Mouse (Mus musculus) ovary, adult 2 months (tissue): ENCODE results near the gene Rab24. TPM values are rescaled to one million over a fixed set of nuclear protein-coding genes. Genes with fewer than 3 reads are reported as not detected.

Source experiments
- polyA plus RNA-seq: library from polyadenylated mRNA; depleted of rRNA; stranded (reverse); fragments of >200 nt; gene quantifications from 2 replicates; pipeline ENCODE4 v1.2.3, GENCODE M21; 2012; rRNA removed

The Rab24 gene
- polyA plus RNA-seq, result 90.5 and 92.6 TPM in 2 replicates

DNA sequence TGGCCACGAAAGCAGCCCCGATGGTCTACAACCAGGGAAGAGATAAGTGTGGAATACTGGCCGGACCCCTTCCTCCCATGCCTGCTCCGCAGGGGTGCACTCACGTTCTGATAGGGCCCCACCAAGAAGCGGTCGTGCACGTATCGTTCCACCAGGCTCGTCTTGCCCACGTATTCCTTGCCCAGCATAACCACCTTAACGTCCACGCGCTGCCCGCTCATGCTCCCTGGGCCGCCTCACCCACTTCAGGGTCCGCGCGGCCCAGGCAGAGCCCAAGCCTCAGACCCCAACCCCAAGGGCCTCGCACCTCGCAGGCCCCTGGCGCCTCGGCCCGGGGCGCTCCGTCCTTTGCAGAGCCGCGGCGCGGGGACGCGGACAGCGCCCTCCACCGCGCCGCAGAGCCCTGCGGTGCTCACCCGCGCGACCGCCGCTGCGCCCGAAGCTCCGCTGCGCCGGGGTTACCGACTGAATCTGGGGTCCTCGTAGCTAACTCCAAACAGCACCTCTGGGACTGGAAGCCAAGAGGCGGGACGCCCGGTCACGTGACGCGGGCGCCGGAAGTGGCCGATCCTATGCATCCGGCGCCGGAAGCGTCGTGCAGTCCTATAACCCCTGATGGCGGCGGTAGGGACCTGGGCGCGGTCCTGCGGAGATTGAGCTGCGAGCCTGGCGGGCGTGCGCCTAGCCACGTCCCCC, at the start of gene Rab24:
Gene Rab24 (minus strand): TSS at position 513 of the 696 bp plus-strand sequence.

DNA sequence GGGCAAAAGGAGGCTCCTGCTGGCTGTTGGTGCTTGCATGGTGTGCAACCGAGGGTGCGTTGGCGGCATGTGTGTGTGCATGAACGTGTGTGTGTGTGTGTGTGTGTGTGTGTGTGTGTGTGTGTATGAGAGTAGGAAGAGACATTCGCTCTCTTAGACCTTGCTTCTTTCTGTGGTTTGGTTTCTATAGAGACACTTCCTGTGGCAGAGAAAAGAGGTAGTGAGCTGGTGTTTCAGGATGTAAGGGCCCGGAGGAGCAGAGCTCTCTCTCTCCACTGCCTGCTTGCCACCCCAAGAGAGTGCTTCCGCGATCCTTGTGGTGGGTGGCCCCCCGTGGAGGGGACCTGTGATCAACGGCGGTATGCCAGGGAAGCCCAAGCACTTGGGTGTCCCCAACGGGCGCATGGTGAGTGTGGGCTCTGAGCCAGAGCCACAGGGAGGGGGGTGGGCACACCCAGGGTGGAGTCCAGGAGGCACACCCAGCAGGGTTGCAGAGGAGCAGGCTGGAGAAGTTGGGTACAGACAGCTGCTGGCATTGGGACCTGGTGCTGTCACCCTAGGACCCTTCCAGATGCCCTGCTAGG, 47.9 kb upstream of the Rab24 start, which contains the start of gene Rgs14:
Gene Rgs14 (plus strand): TSS at position 202 of the 584 bp plus-strand sequence.

DNA sequence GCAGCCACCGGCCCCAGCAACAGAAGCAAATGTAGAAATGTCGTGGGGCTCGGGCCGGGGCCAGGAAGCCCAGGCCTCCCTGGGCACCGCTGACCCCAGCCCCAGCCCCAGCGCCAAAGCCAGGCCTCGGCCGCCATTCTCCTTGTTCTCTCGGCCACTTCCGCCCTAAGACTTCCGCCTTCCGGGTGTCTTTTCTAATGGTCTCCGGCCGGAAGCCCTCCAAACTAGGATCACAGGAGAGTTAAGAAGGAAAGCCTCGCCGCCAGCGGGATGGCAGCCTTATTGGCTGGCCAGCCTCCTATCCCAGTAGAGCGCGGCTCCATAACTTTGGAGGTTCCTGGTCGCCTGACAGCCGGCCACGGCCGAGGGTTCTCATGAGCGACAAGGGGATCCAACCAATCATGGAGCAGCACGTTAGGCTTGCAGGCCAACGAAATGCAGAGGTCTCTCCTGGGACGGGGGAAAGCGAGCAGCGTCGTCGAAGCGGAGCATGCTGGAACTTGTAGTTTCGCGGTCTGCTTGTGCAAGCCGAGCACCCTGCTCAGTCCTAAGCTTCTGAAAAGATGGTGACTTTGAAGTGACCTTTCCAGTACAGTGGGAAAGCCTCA, 40.8 kb upstream of the Rab24 start, which contains the start of gene Lman2:
Gene Lman2 (minus strand): TSS at position 331 of the 608 bp plus-strand sequence.

DNA sequence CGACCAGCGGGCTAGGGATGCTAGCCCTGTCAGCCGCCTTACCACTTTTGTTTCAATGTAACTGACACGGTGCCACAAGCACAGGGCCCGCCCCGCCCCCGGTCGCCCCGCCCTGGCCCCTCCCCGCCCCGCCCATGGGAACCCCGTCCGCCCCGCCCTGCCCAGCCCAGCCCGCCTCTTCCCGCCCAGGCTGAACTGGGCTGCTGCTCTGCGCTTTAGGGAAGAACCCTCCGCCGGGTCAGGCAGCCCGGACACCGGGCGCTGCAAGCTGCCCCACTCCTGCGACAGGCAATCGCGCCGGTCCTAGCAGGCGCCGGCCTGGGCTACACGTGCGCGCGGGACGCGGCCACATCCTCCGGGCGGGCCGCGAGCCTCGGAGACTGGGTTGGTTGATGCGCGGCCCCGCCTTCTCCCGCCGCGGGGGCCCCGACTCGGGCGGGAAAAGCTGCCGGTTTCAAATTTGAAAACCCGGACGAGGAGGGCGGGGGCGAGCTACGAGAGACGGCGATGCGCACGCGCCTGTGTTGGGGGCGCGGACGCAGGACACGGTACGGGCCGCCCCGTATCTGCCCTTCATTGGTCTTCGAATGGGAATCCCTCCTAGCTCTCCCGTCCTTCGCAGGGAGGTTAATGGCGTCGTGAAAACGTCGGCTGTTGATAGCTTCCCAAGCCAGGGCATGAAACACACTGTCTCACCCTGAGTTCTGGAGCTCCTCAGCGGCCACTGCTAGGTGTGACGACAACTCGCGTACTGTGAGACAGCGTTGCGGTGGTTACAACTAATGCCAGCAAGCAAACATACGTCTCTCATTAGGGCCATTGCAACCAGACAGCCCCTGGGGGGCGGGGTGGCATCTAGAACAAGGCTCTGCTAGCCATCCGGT, 8.2 kb upstream of the Rab24 start, which contains the start of gene Mxd3:
Gene Mxd3 (minus strand): TSS at position 141 of the 884 bp plus-strand sequence.

DNA sequence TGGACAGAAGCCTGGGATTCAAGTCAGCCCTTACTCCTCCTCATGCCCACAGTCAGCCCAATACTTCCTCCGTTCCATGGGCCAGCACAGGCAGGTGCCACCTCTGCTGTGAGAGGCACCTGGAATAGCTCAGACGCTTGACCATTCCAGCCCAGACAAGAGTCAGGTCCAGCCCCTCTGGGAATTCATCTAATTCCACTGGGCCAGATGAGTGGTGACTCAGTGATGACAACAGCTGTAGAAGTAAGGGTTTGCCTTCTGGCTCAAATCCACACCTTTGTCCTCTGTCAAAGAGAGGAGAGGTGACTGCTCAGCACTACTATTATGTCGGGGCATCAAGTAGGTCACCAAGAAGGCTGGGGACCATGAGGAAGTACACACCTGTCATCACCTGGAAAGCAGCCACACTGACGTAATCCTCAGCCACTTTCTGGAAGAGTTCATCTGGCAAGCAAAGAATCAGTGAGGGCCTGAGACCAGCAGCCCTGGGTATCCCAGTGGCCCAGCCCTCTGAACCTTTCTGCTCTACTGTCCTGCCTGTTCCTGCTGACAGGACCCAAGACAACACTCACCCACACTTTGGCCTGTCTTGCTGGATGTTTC, 1.7 kb downstream of the Rab24 start, which contains the start of gene Prelid1:
Gene Prelid1 (plus strand): TSS at position 570 of the 603 bp plus-strand sequence.

Other genes starting within 250 kb of the Rab24 start
- gene Uimc1, start 221.6 kb downstream of the Rab24 start, polyA plus RNA-seq, result 2.4 and 3.2 TPM in 2 replicates
- gene Zfp346, start 216.6 kb downstream of the Rab24 start, polyA plus RNA-seq, result 21.1 and 25.1 TPM in 2 replicates
- not detected in 2 replicates for gene Gm17617, start 188.4 kb downstream of the Rab24 start, polyA plus RNA-seq
- 13.0 and 15.3 TPM in 2 replicates for gene Fgfr4, start 169.3 kb downstream of the Rab24 start, polyA plus RNA-seq
- gene Nsd1, start 112.2 kb downstream of the Rab24 start, polyA plus RNA-seq, result 20.2 and 25.4 TPM in 2 replicates
- gene Prelid1, start 1.4 kb downstream of the Rab24 start, polyA plus RNA-seq, result 323 and 337 TPM in 2 replicates
- 16.3 and 21.3 TPM in 2 replicates for gene Mxd3, start 7.9 kb upstream of the Rab24 start, polyA plus RNA-seq
- gene Lman2, start 40.8 kb upstream of the Rab24 start, polyA plus RNA-seq, result 133 and 142 TPM in 2 replicates
- gene Rgs14, start 47.8 kb upstream of the Rab24 start, polyA plus RNA-seq, result 2.6 and 3.3 TPM in 2 replicates
- 0.08 and 0.53 TPM in 2 replicates for gene Slc34a1, start 76.2 kb upstream of the Rab24 start, polyA plus RNA-seq
- not detected in 2 replicates for gene Pfn3, start 93.3 kb upstream of the Rab24 start, polyA plus RNA-seq
- 0.23 and 1.3 TPM in 2 replicates for gene F12, start 104.8 kb upstream of the Rab24 start, polyA plus RNA-seq
- 61.2 and 61.5 TPM in 2 replicates for gene Grk6, start 123.1 kb upstream of the Rab24 start, polyA plus RNA-seq
- 39.3 and 64.5 TPM in 2 replicates for gene Prr7, start 142.3 kb upstream of the Rab24 start, polyA plus RNA-seq
- gene Dbn1, start 166.2 kb upstream of the Rab24 start, polyA plus RNA-seq, result 121 and 140 TPM in 2 replicates
- gene Pdlim7, start 191.7 kb upstream of the Rab24 start, polyA plus RNA-seq, result 253 and 269 TPM in 2 replicates
- 12.2 and 13.5 TPM in 2 replicates for gene Dok3, start 207.3 kb upstream of the Rab24 start, polyA plus RNA-seq
- 110 and 147 TPM in 2 replicates for gene Ddx41, start 214.7 kb upstream of the Rab24 start, polyA plus RNA-seq
- gene Fam193b, start 249.2 kb upstream of the Rab24 start, polyA plus RNA-seq, result 118 and 137 TPM in 2 replicates